Mouse (Mus musculus) naive thymus-derived CD4-positive, alpha-beta T cell, adult 2 months (primary cell): Measurements from ENCODE around the gene Akap1.

ENCODE experiments used
- DNase-seq: peaks from one replicate; pipeline ENCODE4 v3.0.0-alpha.2; 2011; ENCODE audit warnings: low read depth

Gene Akap1

DNA sequence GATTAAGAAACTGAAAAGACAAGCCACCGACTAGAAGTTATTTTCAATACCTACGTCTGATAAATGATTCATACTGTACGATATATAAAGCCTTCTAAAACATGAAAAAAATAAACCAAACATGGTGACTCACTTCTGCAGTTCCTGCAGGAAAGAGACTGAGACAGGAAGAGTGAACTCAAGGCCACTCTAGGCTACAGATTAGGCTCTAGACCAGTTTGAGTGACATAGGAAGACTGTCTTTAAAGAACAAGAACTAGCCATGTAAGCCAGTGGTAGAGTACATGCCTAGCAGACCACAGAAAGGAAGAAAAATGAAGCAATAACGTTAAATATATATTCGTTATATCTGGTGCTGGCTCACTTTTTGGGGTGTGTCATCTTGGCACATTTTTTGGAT, 81.9 kb downstream of the Akap1 start:
- DNase-seq: no peak
